ENCODE assay signal across 24 mouse cellular contexts in the genomic region with DNA sequence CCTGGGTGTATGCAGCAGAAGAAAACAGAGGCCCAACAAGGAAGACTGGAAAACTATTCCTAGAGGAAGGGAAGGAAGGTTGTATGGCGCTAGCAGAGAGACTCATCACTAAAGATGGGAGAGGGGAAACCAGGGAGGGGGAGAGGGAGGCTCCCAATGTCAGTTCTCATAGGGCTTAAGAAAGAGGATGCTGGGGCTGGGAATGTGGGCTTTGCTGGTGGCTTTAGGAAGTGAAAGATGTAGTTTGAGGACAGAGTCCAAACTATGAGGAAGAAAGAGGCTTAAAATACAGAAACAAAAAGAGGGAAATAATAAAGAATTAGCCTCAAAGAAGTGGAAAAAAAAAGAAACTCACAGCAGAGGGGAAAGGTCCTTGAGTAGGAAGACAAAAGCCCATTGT.
"Had no signal": no experiment of that assay in that cellular context is flagged by ENCODE, and none has a peak within 500 bp of the region (broad histone marks: within the 10 kb centered on the region; RNA-seq: fewer than 3 reads in every experiment).

No protein-coding gene starts in this region.

- H3K36me3 ChIP-seq: heart, embryonic 13.5 days; heart, embryonic 15.5 days; hindbrain, embryonic 13.5 days; hindbrain, embryonic 15.5 days; kidney, embryonic 15.5 days; limb, embryonic 13.5 days; limb, embryonic 15.5 days had no signal

- DNase-seq: gastrocnemius, postnatal 14 days; gastrocnemius, postnatal 36 days; heart, adult 18-20 months; heart, postnatal 14 days; heart, postnatal 36 days; kidney, adult 11 months; kidney, adult 2 months; kidney, adult 9 months; kidney, postnatal 14 days; kidney, postnatal 36 days; layer of hippocampus, adult 9-11 months; layer of hippocampus, postnatal 36 days; left cerebral cortex, postnatal 4 days had no signal

- H3K9me3 ChIP-seq: heart, embryonic 13.5 days; heart, embryonic 15.5 days; hindbrain, embryonic 13.5 days; hindbrain, embryonic 15.5 days; kidney, embryonic 15.5 days; limb, embryonic 13.5 days; limb, embryonic 15.5 days had no signal

- ATAC-seq: hindbrain, postnatal 0 days; intestine, embryonic 16.5 days had no signal

- H3K9ac ChIP-seq: heart, embryonic 13.5 days; heart, embryonic 15.5 days; hindbrain, embryonic 13.5 days; hindbrain, embryonic 15.5 days; kidney, embryonic 15.5 days; limb, embryonic 13.5 days; limb, embryonic 15.5 days had no signal

- H3K4me1 ChIP-seq: heart, embryonic 13.5 days; heart, embryonic 15.5 days; hindbrain, embryonic 13.5 days; hindbrain, embryonic 15.5 days; kidney, embryonic 15.5 days; limb, embryonic 13.5 days; limb, embryonic 15.5 days had no signal

- H3K4me3 ChIP-seq: heart, embryonic 13.5 days; heart, embryonic 15.5 days; hindbrain, embryonic 13.5 days; hindbrain, embryonic 15.5 days; kidney, embryonic 15.5 days; limb, embryonic 13.5 days; limb, embryonic 15.5 days had no signal

- H3K27me3 ChIP-seq: heart, embryonic 13.5 days; heart, embryonic 15.5 days; hindbrain, embryonic 15.5 days; kidney, embryonic 15.5 days; limb, embryonic 13.5 days; limb, embryonic 15.5 days had no signal

- H3K27ac ChIP-seq: heart, embryonic 13.5 days; heart, embryonic 15.5 days; hindbrain, embryonic 13.5 days; hindbrain, embryonic 15.5 days; hindbrain, postnatal 0 days; kidney, embryonic 15.5 days; kidney, postnatal 0 days; limb, embryonic 13.5 days; limb, embryonic 15.5 days had no signal

- H3K4me2 ChIP-seq: heart, embryonic 11.5 days; heart, embryonic 13.5 days; heart, embryonic 15.5 days; hindbrain, embryonic 13.5 days; hindbrain, embryonic 15.5 days; kidney, embryonic 15.5 days; limb, embryonic 13.5 days; limb, embryonic 15.5 days had no signal
